Mouse (Mus musculus): Measurements from ENCODE around the gene Baz1a. TPM values are rescaled to one million over a fixed set of nuclear protein-coding genes. Genes with fewer than 3 reads are reported as not detected.

Gene Baz1a
- polyA plus RNA-seq, 1 experiment from 2014 or later = 12.2 TPM

DNA sequence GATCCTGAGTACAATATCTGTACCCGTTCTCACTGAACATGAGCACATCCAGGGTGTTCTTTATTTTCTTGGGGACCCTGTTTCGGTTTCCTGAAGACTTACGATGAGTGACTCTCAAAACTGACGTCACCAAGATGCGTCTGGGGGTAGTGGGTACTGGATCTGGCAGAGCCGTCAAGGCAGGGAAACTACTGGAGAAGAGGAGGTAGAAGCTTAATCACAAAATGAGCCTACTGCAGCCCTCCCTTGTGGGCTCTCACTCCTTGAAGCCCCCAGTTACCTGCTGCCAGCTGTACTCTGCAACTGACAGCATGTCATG, 20.1 kb downstream of the Baz1a start:
- Histone ChIP-seq H3K9ac (ENCODE audit: low read length) (no peak overlapping the region), H3K4me1 (ENCODE audit: control insufficient read depth in 2 of 2, insufficient read depth in 2 of 2, low read length in 2 of 2) (no peaks in the 10 kb centered on the region; a peak in 1 of 4 replicates), H3K27me3 (ENCODE audit: control insufficient read depth, insufficient read depth, low read length) (no peaks in the 10 kb centered on the region), H3K27ac (replicated peaks in 1 of 2; ENCODE audit: control insufficient read depth in 1 of 2, insufficient read depth in 1 of 2, low read depth in 2 of 2, low read length in 2 of 2) (no peak overlapping the region), H3K4me2 (ENCODE audit: low read length) (no peak overlapping the region), H3K36me3 (ENCODE audit: control insufficient read depth, insufficient read depth, low read length) (no peaks in the 10 kb centered on the region), H3K4me3 (ENCODE audit: control insufficient read depth in 1 of 2, insufficient read depth in 1 of 2, low read depth in 1 of 2, low read length in 2 of 2) (no peak overlapping the region), H3K9me3 (ENCODE audit: control insufficient read depth, low read length) (no peaks in the 10 kb centered on the region)
- no peak for ATAC-seq (ENCODE audit: insufficient number of reproducible peaks, insufficient read depth, low FRiP score, low read depth)
- 64% methylated on average over 6 of the region's 6 CpGs for WGBS

DNA sequence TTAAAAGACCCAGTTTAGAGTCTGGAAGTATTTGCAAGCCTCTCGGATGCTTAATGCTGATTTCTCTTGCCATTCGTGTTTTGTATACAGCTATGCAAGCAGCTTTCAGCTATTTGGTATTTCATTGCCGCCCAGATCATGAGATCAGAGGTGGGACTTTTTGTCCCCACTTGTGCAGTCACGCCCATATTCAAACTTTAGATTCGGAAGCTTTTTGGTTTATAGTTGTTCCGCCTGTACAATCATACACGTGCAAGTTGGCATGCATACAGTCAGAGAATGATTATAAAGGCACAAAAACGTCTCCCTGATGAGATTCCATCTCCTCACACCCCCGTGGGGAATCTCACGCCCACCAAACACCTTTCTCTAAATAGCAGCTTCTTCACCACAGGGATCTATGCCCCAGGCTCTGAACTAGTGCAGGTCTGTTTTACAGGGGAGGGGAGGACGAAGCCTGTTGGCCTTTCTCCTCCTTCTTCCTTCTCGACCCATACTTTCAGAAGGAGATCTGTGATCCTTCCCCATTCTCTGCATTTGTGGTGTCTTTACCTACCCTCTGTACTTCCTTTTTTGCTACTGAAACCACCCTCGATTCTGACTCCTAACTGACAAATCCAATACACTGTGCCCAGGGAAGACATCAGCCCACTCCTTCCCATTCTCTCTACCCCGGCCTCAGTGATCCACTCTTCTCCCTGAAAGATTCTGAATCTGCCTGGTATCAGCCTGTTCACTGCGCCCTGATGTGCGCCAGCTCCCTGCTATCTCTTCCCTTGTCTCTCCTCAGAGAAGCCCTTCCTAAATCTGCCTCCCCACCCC, 20.7 kb downstream of the Baz1a start:
- H3K27ac ChIP-seq (replicated peaks in 1 of 2; ENCODE audit: control insufficient read depth in 1 of 2, insufficient read depth in 1 of 2, low read depth in 2 of 2, low read length in 2 of 2) = no peak overlapping the region
- H3K27me3 ChIP-seq (ENCODE audit: control insufficient read depth, insufficient read depth, low read length) = no peaks in the 10 kb centered on the region
- H3K36me3 ChIP-seq (ENCODE audit: control insufficient read depth, insufficient read depth, low read length) = no peaks in the 10 kb centered on the region
- H3K4me2 ChIP-seq (ENCODE audit: low read length) = no peak overlapping the region
- no peak overlapping the region for H3K4me3 ChIP-seq (ENCODE audit: control insufficient read depth in 1 of 2, insufficient read depth in 1 of 2, low read depth in 1 of 2, low read length in 2 of 2)
- WGBS = 47% methylated on average over 16 of the region's 16 CpGs
- no peak overlapping the region for H3K9ac ChIP-seq (ENCODE audit: low read length)
- no peaks in the 10 kb centered on the region for H3K9me3 ChIP-seq (ENCODE audit: control insufficient read depth, low read length)
- no peaks in the 10 kb centered on the region; a peak in 1 of 4 replicates for H3K4me1 ChIP-seq (ENCODE audit: control insufficient read depth in 2 of 2, insufficient read depth in 2 of 2, low read length in 2 of 2)
- no peak for ATAC-seq (ENCODE audit: insufficient number of reproducible peaks, insufficient read depth, low FRiP score, low read depth)

DNA sequence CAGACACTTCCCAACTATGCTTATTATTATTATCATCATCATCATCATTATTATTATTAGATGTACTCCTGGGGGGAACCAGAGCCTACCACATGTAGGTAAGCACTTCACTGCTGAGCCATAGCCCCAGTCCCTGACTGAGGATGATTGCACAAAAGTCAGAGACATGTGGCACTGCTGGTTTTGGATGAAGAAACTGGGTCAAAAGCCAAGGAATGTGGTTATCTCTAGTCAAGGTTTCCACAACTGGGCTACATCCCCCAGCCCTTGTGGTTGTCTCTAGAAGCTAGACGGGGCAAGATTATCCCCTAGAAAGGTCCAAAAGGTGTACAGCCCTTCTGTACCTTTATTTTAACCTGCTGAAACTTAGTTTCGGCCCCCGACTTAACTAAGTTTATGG, 21.3 kb downstream of the Baz1a start:
- no peaks in the 10 kb centered on the region; a peak in 1 of 4 replicates for H3K4me1 ChIP-seq (ENCODE audit: control insufficient read depth in 2 of 2, insufficient read depth in 2 of 2, low read length in 2 of 2)
- H3K9ac ChIP-seq (ENCODE audit: low read length) = no peak overlapping the region
- ATAC-seq (ENCODE audit: insufficient number of reproducible peaks, insufficient read depth, low FRiP score, low read depth) = no peak
- H3K4me2 ChIP-seq (ENCODE audit: low read length) = no peak overlapping the region
- no peaks in the 10 kb centered on the region for H3K27me3 ChIP-seq (ENCODE audit: control insufficient read depth, insufficient read depth, low read length)
- 70% methylated on average over 3 of the region's 3 CpGs for WGBS
- no peak overlapping the region for H3K27ac ChIP-seq (replicated peaks in 1 of 2; ENCODE audit: control insufficient read depth in 1 of 2, insufficient read depth in 1 of 2, low read depth in 2 of 2, low read length in 2 of 2)
- H3K36me3 ChIP-seq (ENCODE audit: control insufficient read depth, insufficient read depth, low read length) = no peaks in the 10 kb centered on the region
- no peak overlapping the region for H3K4me3 ChIP-seq (ENCODE audit: control insufficient read depth in 1 of 2, insufficient read depth in 1 of 2, low read depth in 1 of 2, low read length in 2 of 2)
- H3K9me3 ChIP-seq (ENCODE audit: control insufficient read depth, low read length) = no peaks in the 10 kb centered on the region

DNA sequence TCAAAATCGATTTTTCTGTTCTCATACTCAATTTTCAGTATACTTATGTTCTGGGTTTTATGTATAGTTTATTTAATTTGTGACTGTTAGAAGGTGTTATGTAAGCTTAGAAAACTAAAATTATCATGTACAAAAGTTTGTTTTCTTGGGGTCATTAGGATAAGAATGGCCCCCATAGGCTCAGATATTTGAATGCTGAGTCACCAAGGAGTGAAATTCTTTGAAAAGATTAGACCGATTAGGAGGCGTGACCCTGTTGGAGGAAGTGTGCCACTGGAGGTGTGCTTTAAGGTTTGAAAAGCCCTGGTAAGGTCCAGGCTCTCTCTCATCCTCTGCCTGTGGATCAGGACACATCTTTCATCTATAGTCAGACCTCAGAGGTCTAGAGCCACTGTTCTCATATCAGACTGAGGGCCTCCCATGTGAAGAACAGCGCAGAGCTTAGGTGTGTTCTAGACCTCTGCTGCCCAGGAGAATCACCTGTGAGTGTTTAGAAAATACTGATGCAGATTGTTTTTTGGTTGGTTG, 25.8 kb downstream of the Baz1a start:
- Histone ChIP-seq H3K27ac (replicated peaks in 1 of 2; ENCODE audit: control insufficient read depth in 1 of 2, insufficient read depth in 1 of 2, low read depth in 2 of 2, low read length in 2 of 2) (no peak overlapping the region), H3K9me3 (ENCODE audit: control insufficient read depth, low read length) (no peaks in the 10 kb centered on the region), H3K9ac (ENCODE audit: low read length) (no peak overlapping the region), H3K4me3 (ENCODE audit: control insufficient read depth in 1 of 2, insufficient read depth in 1 of 2, low read depth in 1 of 2, low read length in 2 of 2) (no peak overlapping the region), H3K36me3 (ENCODE audit: control insufficient read depth, insufficient read depth, low read length) (no peaks in the 10 kb centered on the region), H3K4me1 (ENCODE audit: control insufficient read depth in 2 of 2, insufficient read depth in 2 of 2, low read length in 2 of 2) (no peaks in the 10 kb centered on the region; a peak in 1 of 4 replicates), H3K27me3 (ENCODE audit: control insufficient read depth, insufficient read depth, low read length) (no peaks in the 10 kb centered on the region), H3K4me2 (ENCODE audit: low read length) (no peak overlapping the region)
- no peak for ATAC-seq (ENCODE audit: insufficient number of reproducible peaks, insufficient read depth, low FRiP score, low read depth)
- 71% methylated on average over 4 of the region's 4 CpGs for WGBS

DNA sequence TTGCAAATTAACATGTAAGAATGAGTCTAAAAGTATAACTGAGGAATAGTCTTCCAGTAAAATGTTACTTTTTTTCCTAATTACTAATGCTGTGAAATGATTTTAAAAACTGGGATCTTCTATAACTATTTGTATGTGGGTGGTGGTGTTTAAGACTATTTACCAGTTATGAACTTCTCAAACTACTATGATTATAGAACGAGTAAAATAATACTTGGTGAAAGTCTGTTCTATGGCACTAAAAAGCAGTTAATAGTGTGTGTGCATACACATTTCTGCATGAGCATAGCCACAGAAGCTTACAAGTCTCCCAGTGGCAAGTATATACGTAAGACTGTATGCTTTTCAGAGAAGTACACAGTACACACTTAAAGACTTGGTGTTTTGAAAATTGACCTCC, 27.0 kb downstream of the Baz1a start:
- Histone ChIP-seq H3K36me3 (ENCODE audit: control insufficient read depth, insufficient read depth, low read length) (no peaks in the 10 kb centered on the region), H3K4me2 (ENCODE audit: low read length) (no peak overlapping the region), H3K4me1 (ENCODE audit: control insufficient read depth in 2 of 2, insufficient read depth in 2 of 2, low read length in 2 of 2) (no peaks in the 10 kb centered on the region), H3K27me3 (ENCODE audit: control insufficient read depth, insufficient read depth, low read length) (no peaks in the 10 kb centered on the region), H3K27ac (replicated peaks in 1 of 2; ENCODE audit: control insufficient read depth in 1 of 2, insufficient read depth in 1 of 2, low read depth in 2 of 2, low read length in 2 of 2) (no peak overlapping the region), H3K4me3 (ENCODE audit: control insufficient read depth in 1 of 2, insufficient read depth in 1 of 2, low read depth in 1 of 2, low read length in 2 of 2) (no peak overlapping the region), H3K9ac (ENCODE audit: low read length) (no peak overlapping the region), H3K9me3 (ENCODE audit: control insufficient read depth, low read length) (no peaks in the 10 kb centered on the region)
- 76% methylated on average over 2 of the region's 2 CpGs for WGBS
- no peak for ATAC-seq (ENCODE audit: insufficient number of reproducible peaks, insufficient read depth, low FRiP score, low read depth)

DNA sequence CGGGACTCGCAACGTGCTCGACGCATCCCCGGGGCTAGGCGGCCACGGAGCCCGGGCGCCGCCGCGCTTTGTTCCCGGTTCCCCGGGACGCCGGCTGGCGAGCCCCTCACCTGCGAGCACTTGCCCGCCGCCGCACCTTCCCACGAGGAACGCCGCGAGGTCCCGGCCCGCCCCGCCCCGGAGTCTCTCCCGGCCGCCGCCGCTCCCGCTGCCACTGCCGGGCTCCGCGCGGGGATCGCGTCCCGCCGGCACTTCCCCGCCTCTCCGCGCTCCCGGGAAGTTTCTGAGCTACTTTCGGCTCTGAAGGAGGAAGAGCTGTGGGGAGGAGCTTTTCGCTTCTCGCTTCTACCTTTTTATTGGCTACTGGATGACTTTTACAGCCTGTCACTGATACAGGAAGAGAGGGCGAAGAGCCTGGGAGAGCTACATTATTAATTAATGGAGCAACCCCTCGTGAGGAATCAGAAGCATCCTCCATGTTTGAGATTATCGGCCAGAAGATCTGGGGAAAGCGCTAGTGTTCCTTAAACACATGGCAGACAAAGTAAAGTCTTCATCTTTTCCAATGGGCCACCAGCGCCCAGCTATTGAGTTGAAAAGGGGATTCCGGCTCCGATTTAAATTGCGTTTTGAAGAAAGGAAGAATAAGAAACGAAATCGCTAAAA, 28.0 kb downstream of the Baz1a start, which contains the start of gene Gm20403:
TSS of gene Gm20403 (minus strand) at position 478 of the 666 bp plus-strand sequence.
- Histone ChIP-seq H3K27ac (replicated peaks in 1 of 2; ENCODE audit: control insufficient read depth in 1 of 2, insufficient read depth in 1 of 2, low read depth in 2 of 2, low read length in 2 of 2) (peak within 1 kb of the TSS; percentile 82 to 94), H3K9ac (ENCODE audit: low read length) (peak within 1 kb of the TSS; percentile 83), H3K4me3 (ENCODE audit: control insufficient read depth in 1 of 2, insufficient read depth in 1 of 2, low read depth in 1 of 2, low read length in 2 of 2) (peak within 1 kb of the TSS; percentile 91 to 98), H3K9me3 (ENCODE audit: control insufficient read depth, low read length) (no peaks in the 10 kb centered on the region), H3K4me1 (ENCODE audit: control insufficient read depth in 2 of 2, insufficient read depth in 2 of 2, low read length in 2 of 2) (no peaks in the 10 kb centered on the region), H3K36me3 (ENCODE audit: control insufficient read depth, insufficient read depth, low read length) (peaks cover 5% of the 10 kb centered on the region; the same call in 1 of the 2 replicates), H3K4me2 (ENCODE audit: low read length) (peak within 1 kb of the TSS; percentile 66), H3K27me3 (ENCODE audit: control insufficient read depth, insufficient read depth, low read length) (no peaks in the 10 kb centered on the region)
- peak; percentile 44; the same call in 1 of the 2 replicates for ATAC-seq (ENCODE audit: insufficient number of reproducible peaks, insufficient read depth, low FRiP score, low read depth)
- under 1% methylated on average over 48 of the region's 60 CpGs for WGBS

DNA sequence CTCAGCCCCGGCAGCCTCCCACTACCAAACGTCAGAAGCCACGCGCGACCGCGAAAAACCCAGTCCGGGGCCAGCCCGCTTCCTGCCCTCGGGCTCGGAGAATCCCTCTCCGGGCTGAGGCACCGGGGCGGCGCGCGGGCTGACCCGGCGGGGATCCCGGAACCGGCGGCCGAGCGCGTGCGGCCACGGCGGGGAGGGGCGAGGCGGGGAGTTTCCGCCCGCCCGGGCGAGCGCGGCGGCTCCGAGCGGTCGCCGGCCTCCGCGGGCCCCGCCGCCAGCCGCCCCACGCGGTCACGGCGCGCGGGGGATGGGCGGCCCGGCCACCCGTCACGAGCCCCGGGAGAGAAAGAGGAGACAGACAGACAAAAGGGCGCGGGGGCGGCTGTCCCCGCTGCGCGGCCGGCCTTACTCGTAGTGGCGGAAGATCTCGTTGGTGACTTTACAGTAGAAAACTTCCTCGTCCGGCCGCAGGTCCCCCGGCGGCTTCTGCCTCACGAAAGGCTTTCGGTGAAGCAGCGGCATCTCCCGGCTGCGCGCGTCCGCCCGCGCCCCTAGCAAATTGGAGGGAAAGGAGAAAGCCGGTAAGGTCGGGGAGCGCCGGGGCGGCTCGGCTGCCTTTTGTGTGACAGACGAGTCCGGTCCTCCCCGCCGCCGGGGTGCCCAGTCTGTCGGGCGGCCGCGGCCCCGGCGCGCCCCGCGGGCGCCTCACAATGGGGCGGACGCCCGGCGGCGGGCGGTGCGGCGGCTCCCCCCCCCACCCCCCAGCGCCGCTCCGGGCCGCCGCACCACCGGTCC, 28.7 kb downstream of the Baz1a start:
- Histone ChIP-seq H3K4me2 (ENCODE audit: low read length) (peak overlapping the region; percentile 66), H3K9me3 (ENCODE audit: control insufficient read depth, low read length) (no peaks in the 10 kb centered on the region), H3K4me3 (ENCODE audit: control insufficient read depth in 1 of 2, insufficient read depth in 1 of 2, low read depth in 1 of 2, low read length in 2 of 2) (peak overlapping the region; percentile 91 to 98), H3K27ac (replicated peaks in 1 of 2; ENCODE audit: control insufficient read depth in 1 of 2, insufficient read depth in 1 of 2, low read depth in 2 of 2, low read length in 2 of 2) (peak overlapping the region; percentile 82 to 94), H3K36me3 (ENCODE audit: control insufficient read depth, insufficient read depth, low read length) (peaks cover 6% of the 10 kb centered on the region; the same call in 1 of the 2 replicates), H3K9ac (ENCODE audit: low read length) (peak overlapping the region; percentile 83), H3K27me3 (ENCODE audit: control insufficient read depth, insufficient read depth, low read length) (no peaks in the 10 kb centered on the region), H3K4me1 (ENCODE audit: control insufficient read depth in 2 of 2, insufficient read depth in 2 of 2, low read length in 2 of 2) (no peaks in the 10 kb centered on the region)
- under 1% methylated on average over 101 of the region's 117 CpGs for WGBS
- ATAC-seq (ENCODE audit: insufficient number of reproducible peaks, insufficient read depth, low FRiP score, low read depth) = peak; percentile 60
